Mouse (Mus musculus): ENCODE data around the gene Sdk1.
A peak's percentile ranks its signal among the peaks of the same experiment; 100 is the strongest.

The Sdk1 gene

DNA sequence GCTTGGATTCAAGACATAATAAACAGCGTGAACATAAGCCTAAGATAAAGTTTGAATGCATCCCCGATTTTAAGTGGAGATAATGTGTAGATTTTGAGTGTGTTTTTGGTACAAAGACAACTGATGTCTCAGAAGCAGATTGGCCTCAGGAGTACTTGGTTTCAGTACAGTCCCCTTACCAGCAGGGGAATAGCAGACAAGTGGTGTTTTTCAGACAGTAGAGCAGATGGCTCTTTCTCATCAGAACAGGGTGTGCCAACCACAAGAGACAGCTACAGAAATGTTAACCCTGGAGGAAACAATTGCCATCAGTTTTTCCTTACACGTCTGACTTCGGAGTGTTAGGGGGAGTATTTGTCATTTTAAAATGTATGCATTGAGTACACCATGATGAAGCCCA is 83.6 kb downstream of the Sdk1 start:
- no peak for DNase-seq (ENCODE audit: inconsistent ontology term)

DNA sequence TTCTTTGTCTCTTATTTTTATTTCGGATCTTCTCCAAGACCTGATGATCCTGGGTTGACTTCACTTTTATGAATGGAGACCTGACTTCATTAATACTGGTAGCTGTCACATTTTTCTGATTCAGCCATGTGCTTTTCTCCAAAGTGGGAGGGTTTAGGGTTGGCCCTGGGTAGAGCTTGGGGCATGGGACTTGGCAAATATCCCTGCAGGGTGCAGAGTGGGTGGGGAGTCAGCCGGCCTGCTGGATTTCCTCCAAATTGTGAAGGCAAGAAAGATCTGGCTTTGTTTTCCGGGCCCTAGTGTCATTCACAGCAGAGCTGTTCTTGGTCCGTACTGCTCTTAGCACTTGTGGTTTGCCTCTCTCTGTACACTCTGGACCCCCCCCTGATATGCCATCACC is 103.1 kb downstream of the Sdk1 start:
- DNase-seq (ENCODE audit: inconsistent ontology term), result peak; percentile 51

DNA sequence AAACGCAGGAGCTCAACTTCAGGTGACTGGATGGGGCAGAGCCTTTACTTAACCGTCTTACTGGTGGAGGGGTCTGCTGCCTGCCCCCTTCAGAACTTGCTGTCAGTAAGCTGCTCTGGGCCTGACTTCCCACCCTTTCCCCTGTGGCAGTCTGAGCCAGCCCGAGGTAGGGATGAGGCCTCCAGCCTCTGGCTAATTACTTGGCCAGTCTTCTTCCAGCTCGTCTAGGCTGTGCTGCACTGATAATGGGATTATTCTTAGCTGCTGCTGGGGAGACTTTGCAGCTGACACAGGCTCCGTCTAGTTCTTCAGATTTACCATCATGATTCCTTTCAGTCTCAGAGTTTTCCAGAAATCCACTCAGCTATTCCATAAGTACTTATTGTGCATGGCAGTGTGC is 104.2 kb downstream of the Sdk1 start:
- DNase-seq (ENCODE audit: inconsistent ontology term), result no peak

DNA sequence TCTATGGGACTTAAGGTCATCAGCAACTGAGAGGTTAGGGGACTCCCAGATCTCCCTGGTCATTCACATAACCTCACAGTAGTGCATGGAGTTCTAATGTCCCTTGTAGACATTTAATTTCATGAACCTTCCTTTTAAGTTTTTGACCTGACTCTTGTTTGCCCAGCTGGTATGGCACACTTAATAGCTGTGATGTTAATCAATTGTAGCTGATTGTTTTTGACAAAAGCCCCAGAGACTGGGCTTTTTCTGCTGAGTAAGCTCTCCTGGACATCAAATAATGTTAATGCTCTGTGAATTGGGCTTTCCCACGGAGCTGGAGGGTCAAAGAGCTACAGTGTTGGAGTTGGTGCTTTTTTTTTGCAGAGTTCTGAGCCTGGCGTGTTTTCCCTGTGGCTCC is 121.4 kb downstream of the Sdk1 start:
- no peak for DNase-seq (ENCODE audit: inconsistent ontology term)

DNA sequence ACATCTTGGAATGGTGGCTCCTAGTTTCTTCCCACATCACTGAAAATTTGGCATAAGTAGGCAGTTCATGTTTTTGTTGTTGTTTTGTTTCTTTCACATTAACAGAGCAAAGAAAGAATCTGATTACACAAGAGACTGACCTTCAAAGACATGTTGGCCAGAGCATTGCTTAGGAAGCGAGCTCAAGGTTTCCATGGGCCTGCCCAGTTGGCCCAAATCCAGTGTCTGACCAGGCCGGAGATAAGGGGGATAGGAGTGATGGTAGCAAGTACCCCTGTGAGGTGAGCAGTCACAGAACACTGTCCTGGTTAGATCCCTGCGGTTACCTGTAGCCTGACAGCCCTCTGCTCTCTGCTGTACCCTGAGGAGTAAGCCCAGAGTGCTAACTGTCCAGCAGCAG is 122.7 kb downstream of the Sdk1 start:
- DNase-seq (ENCODE audit: inconsistent ontology term), result no peak

DNA sequence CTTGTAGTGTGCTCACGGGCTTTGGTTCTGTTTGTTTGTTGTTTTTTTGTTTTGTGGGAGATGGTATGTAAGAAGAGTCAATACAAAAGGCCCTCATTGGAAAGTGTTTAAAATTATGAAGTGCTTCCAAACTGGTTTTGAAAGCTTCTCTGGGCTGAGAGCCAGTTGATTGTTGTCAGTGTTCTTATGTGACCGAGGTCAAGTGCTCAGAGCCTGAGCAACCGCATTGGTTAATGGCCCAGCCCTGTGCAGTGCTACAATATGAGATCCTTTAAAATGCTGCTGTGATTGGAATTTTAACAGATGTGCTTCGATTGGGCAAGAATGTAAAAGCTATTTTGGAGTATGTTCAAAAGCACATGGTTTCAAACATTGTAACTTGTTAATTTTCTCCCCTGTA is 127.3 kb downstream of the Sdk1 start:
- peak; percentile 50 for DNase-seq (ENCODE audit: inconsistent ontology term)

DNA sequence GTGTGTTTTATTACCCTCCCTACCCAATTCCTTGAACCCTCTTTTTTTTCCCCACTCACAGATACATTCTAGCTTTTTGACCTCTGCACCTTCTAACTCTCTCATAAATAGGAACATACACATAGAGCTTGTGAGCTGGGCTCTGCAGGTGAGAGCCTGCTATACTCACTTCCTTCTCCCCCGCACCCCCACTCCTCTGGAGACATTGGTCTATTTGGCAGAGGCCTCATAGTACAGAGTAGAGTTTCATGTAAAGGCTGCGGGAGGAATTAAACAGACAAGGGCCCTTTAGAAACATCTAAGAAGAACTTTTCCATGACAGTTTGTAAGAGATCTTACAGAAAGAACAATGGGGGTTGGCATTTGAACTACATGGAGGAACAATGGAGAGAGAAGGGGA is 133.5 kb downstream of the Sdk1 start:
- no peak for DNase-seq (ENCODE audit: inconsistent ontology term)

DNA sequence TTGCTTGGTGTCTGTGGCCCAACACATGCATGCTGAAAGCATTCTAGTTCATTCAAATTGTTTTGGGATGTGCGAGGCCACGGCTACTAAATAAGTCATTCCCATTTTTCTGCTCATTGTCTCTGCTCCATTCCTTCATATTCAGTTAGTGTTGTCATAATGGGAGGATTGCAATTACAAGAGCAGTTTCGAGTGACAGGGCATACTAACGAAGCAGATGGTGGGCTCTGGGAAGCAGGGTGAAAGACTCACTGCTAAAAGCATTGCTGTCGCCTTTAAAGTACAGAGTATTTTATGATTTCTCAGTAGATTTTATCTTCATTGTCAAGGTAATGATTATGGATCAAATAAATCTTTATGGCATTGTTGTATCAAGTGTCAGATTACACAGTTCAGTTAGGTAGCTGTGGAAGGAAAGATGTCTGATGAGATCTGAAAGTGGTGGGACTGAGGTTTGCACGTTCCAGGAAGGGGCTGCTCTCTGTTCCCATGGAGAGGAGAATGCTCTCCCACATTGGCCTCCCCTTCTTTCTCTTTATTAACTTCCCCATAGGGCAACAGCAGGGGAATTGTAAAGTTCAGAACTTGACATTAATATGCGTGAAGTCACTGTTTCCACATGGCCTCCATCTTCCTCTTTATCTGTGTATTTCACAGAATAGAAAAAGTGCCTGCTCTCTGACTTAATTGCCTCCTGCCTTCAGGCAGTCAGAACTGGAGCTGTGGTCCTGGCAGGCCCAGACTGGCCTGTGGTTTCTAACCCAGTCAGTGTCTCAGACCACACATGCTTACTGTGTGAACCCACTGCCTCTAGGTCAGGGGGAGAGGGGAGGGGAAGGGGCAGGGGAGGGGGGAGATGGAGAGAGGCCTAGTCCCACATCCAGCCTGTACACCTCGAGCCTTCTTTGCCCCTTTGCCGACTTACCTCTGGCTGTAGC is 138.8 kb downstream of the Sdk1 start:
- DNase-seq (ENCODE audit: inconsistent ontology term), result peak; percentile 60

DNA sequence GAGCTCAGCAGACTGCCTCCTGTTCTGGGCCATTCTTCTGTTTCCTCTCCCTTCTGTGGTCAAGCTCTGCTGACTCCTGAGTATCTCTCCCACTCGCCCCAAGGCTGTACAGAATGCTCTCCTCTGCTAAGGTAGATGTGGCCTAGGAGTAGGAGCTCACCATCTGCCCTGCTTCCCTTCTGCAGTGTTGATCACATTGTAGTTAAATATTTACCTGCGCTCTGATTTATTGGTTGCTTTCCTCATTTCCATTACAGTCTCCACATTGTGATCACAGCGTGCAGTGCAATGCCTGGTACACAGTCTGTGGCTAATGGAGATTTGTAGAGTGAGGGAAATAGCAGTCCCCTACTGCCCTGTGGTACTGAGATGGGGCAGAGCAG is 139.5 kb downstream of the Sdk1 start:
- no peak for DNase-seq (ENCODE audit: inconsistent ontology term)

DNA sequence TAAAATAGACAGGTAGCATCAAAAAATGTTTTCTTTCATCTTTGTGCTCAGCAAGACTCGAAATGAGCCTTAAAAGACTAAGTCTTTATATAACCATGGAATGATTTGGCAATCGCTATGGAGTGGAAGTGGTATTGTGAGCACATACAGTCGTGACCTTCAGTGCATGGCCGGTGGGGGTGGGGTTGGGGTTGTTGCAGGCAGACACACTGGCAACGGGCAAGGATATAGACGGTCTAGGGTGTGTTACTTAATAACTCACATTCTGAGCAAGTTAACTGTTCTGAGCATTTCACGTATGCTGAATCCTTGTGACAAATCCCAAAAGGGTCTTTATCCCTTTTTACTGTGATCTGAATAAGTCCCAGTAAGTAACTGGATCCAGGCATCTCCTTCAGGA is 140.3 kb downstream of the Sdk1 start:
- DNase-seq (ENCODE audit: inconsistent ontology term), result no peak

DNA sequence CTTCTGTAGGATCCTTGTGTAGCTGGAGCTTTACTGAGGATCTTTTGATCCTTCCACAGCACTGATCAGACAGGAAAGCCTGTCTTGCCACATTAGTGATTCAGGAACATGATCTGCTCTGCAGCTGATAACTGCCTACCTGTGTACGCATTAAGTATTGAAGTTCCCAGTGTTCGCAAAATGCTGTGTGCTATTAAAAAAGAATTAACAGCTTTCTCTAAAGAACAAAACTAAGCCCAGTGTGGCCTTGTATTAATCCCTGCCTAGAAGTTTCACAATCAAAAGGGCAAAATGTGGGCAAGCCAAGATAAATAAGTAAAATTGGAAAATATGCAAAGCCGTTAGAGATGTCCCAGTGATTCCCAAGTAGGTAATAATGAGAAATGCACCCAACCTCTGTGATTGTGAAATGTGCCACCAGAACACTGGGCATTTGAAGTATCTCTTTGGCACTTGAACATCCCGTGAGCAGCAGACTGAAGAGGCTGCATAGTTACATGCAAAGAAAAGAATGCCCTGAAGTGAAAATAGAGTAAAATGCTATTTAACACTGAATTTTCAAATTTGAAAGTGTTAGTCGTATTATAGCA is 141.1 kb downstream of the Sdk1 start:
- DNase-seq (ENCODE audit: inconsistent ontology term), result peak; percentile 62

DNA sequence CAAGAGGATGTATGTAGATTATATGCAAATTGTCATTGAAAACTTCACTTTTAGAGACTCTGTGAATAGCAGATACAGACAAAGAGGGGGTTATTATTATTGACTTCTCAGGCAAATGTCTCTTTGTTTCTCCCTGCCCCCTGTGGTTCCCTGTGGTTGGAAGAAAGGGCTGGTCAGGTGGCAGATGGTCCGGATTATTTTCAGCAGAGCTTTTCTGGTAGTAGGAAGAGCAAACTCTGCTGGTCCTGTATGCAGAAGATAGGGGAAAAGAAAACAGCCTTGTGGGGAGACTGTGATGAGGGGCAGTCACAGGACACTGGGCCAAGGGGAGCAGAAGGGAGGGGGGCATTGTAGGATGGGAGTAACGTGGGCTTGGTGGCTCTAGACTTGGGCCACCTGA is 147.2 kb downstream of the Sdk1 start:
- DNase-seq (ENCODE audit: inconsistent ontology term), result no peak

DNA sequence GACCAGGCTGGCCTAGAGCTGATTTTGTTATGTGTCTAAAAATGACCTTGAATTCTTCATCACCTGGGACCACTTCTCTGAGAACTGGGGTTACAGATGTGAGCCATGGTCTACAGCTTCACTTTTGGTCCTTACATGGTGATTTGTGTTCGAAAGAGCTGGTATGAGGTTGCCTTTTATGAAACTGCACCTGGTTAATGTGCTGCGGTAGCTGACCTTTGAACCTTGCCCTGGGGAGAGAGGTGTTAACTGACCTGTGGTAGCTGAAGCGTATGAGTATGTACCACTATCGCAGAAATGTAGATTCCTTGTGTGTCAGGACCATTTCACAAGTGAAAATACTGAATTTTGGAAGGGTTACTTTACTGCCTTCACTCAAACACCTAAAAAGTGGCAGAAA is 149.3 kb downstream of the Sdk1 start:
- no peak for DNase-seq (ENCODE audit: inconsistent ontology term)

DNA sequence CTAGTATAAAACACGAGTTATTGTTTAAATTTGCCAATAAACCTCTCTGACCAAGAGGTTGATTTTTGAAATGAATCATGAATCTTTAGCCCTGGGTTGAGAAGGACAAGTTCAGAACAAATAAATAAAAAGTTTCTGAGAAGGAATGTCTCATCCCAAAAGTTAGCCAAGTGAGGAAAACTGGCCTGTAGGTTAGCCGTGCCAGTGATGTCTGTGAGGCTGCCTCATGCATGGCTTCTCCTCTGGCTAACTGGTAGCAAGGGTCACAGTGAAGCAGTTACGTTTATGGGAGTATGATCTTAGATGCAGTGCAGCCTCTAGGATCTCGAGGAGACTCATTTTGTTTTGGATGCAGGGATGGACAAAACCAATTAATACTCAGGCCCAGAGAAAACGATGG is 149.9 kb downstream of the Sdk1 start:
- no peak for DNase-seq (ENCODE audit: inconsistent ontology term)

DNA sequence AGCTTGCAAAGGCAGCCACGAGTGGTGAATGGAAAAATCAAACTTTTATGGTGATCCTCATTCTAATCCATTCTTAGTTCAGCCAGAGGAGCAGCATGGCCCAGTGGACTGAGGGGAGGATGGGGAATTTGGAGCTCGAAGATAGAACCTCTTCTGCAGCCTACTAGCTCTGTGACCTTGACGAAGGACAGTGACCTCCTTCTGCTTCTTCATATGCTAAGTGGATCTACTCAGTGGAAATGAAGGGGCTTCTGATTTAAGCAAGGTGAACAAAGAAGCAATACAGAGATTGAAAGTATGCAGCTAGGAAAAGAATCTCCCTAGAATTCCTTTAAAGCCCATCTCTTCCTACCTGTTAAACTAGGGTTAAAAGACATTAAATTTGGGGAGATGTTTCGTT is 152.6 kb downstream of the Sdk1 start:
- DNase-seq (ENCODE audit: inconsistent ontology term), result no peak

DNA sequence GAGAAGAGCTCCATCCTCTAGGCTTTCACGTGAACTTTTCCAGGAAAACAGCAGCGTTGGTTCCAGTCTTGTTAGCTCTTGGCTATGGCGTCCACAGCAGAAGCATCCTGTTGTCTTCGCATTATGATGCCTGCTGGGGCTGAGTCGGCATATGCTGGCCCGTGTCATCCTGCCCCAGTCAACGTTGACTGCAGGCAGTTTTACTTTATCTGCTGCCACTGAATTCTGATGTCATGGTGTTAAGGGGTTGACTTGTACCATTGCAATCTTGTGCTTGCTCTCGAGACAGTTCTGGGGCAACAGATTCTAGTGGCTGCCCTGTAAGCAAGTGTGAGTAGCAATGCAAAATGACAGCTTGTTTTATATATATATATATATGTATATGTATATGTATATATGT is 153.3 kb downstream of the Sdk1 start:
- no peak for DNase-seq (ENCODE audit: inconsistent ontology term)

DNA sequence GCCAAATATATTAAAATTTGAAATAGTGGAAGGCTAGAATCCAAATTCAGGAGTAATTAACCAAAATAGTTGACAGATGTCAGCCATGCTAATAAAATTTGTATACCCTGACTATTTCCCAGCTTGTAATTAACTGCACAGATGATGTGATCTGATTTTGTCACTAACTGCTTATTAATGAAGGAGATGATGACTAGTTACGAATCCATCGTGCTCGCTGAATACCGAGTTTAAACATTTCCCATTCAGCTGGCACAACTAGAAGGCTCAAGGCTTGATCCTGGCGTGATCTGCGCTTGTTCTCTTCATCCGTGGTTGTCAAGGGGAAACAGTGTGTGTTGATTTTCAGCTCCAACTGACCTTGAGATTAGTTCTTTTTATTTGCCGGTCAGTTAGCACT is 162.5 kb downstream of the Sdk1 start:
- no peak for DNase-seq (ENCODE audit: inconsistent ontology term)

DNA sequence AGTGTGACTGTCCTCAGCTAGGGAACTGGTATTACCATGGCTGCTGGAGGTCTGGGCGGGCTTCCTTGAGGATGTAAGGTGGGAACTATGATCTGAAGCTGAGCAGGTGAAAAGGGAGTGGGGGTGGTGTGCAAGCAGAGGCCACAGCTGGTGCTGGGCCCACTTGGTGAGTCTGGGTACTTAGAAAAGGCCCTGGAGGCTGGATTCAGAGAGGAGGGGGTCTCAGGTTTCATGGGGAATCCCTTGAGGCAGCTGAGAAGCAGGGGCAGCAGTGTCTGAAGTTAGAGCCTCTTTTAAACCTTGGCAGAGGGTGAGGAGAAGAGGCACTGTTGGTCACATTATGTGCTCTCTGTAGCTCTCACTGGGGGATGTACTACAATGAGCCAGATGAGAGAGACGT is 163.4 kb downstream of the Sdk1 start:
- no peak for DNase-seq (ENCODE audit: inconsistent ontology term)

DNA sequence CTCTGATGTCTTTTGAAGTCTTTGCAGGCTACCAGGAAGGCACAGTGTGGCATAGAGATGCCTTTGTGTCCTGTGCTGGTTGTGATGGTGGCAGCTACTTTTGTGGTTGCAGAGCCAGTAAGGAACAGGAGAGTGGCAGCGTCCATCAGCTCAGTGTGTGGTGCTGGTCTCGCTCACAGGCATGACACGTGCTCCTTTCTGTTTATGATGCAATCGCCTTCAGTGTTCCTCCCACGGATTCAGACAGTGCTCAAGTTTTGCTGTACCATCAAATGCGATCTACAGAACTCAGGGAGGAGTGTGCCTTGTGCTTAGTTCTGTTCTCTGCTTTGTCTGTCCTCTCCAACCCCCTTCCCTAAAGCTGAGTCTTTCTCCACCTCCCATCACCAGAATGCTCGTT is 165.6 kb downstream of the Sdk1 start:
- peak; percentile 36 for DNase-seq (ENCODE audit: inconsistent ontology term)

DNA sequence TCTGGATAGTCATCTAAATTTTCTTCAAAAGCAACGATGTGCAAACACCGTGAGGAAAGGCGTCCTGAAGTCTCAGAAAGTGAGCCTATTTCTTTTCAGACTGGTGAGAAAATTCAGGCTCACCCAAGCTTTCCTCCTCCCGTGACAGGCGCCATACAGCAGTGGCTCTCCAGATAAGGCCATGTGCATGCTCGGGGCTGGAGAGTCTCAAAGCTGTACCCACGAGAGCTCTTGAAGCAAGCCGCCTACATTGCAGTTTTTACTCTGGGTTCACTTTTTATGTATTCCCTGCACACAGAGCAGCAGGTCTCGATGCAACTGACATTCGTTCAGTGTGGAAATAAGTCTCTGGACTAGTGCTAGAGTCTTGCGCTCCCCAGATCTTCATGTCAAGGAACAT is 171.7 kb downstream of the Sdk1 start:
- DNase-seq (ENCODE audit: inconsistent ontology term), result no peak

DNA sequence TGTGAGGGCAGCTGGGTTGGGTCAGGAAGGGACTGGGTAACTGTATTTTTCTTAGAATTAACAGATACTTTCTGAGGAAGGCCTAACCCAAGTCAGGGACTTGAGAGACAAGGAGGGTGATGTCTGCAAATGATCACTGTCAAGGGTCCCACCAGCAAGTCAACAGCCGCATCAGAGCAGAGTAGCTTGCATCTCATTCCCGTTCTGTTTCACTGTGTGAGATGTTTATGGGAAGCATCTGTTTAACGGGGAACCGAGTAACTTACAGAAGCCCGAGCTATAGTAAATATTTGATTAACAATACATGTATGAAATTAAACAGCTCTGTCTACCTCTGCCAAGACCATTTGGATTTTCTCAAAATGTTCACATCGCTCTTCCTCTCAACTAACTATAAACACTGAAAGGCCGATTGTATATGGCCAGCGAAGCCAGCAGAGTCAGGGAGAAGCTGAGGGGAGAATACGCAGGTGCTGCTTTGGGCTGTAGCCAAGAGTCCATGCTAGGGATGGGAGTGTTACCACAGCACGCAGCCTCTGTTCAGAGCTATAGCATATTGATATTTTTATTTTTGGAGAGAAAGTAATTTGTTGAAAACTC is 174.5 kb downstream of the Sdk1 start:
- DNase-seq (ENCODE audit: inconsistent ontology term), result no peak

DNA sequence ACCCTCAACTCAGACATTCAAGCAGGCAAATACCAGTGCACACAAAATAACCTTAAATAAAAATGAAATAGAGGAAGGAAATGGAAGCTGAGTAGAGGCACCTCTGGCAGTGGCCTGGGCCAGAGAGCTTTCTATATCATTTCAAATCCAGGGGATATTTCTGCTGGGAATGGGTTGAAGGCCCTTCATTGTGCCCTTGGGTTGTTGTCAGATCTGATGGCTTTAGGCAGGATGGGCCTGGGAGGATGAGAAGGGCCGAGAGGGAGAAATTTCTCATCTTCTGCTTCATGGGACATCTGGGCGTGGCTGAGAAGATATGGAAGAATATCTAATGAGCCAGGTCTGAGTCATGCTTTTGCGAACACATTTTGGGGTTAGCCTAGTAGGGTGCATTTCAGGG is 186.8 kb downstream of the Sdk1 start:
- DNase-seq (ENCODE audit: inconsistent ontology term), result no peak

DNA sequence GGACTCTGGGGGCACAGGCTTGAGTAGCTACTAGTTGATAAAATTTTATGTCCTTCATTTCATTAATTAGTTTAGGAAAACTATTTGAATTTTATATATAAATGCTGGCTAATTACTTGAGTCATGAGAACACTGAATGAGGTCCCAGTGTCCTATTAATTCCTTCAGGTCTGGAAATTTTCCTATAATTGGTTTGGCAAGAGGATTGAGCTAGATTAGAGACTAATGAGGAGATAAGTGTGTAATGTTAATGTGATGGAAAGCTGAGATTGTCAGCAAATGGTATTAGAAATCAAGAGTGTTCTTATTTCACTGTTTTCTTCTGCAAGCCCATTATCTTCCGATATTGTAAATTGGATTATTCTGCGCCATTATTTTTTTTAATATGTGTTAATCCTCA is 192.0 kb downstream of the Sdk1 start:
- peak; percentile 6 for DNase-seq (ENCODE audit: inconsistent ontology term)

Data from Muller cell, postnatal 12 days (primary cell).